Mouse (Mus musculus) right cerebral cortex, postnatal 4 days (tissue): ENCODE data around the gene Dync1li1.
A peak's percentile ranks its signal among the peaks of the same experiment; 100 is the strongest.
"Not testable (repeated sequence)": the region's sequence is repeated elsewhere in the genome, so short reads cannot be mapped to it uniquely, and the experiment has no call there.

Experiments
- DNase-seq: peaks from one replicate; pipeline ENCODE4 v3.0.0-alpha.2; 2022

The Dync1li1 gene

DNA sequence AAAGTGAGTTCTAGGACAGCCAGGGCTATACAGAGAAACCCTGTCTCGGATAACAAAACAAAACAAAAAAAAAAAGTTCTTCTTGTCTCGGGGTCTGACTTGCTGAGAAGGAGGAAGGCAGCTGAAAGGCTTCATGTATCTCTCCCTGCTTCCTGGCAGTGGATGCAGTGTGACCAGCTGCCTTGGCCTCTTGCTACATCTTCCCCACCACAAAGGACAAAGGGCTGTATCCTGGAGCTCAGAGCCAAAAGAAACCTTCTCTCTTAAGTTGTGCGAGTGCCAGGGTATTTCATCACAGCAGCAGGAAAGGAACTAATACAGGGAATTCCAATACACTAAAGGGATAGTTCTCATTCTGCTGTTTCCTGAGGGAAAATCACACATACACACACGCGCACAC, 10.0 kb upstream of the Dync1li1 start:
- DNase-seq: no peak

DNA sequence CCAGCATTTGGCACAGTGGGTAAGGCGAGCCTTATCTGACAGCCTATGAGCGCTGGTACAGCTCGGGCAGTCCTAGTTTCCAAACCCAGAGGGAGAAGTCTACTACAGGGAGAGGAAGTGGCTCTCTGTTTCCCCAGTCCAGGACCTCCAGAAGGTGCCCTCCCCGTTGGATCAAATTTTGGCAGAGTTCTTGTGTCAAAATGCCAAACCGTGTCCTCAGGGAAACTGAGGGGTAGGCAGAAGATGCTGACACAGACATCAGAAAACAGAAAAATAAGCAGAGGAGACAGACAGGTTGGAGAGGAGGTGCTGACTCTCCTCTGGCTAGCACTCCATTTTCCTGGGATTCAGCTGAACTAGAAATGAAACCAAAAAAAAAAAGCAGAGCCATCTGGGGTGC, 8.6 kb upstream of the Dync1li1 start:
- DNase-seq: no peak

DNA sequence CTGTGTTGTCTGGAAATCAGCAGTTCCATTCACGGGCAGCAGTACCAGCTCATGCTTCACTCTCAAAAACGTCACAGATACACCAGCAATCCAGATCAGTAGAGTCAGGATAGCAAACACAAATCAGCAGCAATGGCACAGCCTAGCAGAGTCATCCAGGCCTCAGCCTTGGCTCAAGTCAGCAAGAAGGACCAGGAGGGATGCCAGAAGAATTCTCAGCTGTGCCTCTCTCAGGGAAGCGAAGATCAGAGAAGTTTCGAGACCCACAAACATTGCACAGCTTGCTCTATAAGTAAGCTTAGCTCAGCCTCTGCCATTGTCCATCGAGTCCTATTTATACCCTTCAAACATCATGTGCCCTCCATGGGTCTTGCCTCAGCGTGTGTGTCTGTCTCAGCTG, 8.1 kb upstream of the Dync1li1 start:
- DNase-seq: no peak

DNA sequence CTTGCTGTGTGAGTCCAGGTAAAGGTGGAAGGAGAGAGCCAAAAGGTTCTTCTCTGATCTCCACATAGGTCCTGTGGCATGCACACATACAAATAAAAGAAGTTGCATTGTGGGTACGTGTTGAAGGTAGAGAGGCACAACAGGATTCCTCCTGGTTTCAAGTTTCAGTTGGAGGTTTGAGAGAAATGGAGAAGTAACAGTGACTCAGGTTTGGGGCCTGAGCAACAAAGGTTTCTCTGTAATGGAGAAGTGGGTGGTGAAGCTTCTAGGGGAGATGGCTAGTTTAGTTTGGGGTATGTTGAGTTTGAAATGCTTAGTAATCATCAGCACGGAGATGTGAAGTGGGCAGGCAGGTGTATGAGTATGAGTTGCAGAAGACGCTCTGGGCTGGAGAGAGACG, 6.4 kb upstream of the Dync1li1 start:
- no peak for DNase-seq

DNA sequence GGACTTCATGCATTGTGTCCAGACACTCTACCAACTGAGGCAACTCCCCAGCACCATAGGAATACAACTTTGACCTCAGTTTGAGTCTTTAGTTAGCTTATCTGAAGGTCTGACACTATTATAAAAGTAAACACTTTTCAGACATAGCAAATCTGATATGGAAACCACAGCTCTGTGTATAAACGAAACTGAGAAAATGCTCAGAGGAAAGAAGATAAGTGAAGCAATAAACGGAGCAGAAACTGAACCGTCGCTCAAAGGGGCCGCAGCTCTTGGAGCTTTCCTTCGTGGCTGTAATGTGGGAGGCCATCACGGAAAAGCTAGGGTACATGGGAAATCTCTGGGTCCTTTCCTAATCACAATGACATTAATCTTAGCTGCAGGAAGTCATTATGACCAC, 2.3 kb upstream of the Dync1li1 start:
- no peak for DNase-seq

DNA sequence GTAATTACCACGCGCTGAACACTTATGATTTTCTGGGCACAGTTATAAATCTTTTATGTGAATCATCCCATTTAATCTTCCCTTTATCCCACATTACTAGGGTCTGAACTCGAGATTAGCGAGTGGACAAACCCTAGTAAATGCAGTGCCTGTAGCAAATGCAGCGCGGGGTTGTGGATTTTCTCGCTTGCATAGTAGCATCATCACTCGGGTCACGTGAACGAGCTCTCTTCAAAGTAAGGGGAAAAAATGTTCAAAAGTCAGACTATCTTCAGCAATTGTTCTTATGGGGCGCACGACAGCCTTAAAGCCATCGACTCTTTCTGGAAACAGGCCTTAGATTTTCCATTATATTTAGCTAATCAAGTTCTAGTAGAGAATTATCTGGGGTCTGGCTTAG, 951 bp upstream of the Dync1li1 start:
- DNase-seq: no peak

GRCm38 (mm10) chr9:114688953-114689407, 390 bp downstream of the Dync1li1 start:
- DNase-seq: no peak

DNA sequence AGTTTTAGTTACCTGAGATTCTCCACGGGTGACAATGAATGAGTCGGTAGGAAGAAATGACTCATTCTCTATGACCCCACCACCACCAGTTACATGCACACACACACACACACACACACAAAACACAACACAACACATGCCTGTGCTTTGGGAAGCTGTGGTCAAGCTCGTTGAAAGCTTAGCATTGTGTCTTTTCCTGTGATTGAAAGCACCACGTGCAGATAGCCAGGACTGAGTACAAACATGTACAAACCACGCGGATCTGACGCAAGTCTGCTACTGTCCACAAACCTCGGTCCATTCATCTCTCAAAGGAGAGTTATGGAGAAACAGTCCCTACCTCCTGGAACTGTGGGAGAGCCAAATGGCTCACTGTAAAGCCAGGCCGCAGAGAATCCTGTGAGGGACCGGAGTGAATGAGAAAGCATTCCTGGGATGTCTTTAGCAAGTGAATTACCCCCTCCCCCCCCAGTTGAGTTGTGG, 1.6 kb downstream of the Dync1li1 start:
- DNase-seq: no peak

DNA sequence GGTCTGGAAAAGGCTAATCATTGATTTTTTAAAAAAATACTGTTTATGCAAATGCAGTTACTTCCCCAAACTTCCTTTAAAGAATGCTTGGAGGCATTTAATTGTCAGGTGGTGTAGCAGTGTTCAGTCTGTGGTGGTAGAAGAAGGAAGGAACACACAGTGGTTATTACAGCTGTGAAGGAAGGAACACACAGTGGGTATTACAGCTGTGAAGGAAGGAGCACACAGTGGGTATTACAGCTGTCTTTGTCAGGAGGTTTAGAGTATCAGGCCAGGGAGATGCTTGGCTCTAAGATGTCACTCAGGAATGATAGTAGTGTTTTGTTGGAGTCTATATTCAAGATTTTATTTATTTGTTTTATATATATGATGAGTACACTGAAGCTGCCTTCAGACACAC, 2.5 kb downstream of the Dync1li1 start:
- no peak for DNase-seq

GRCm38 (mm10) chr9:114695662-114696061, 7.1 kb downstream of the Dync1li1 start:
- DNase-seq: not testable (repeated sequence)

- no peak for DNase-seq
Observed at GRCm38 (mm10) chr9:114697072-114697471, 8.5 kb downstream of the Dync1li1 start.

- no peak for DNase-seq
Observed at GRCm38 (mm10) chr9:114697926-114698325, 9.3 kb downstream of the Dync1li1 start.

DNA sequence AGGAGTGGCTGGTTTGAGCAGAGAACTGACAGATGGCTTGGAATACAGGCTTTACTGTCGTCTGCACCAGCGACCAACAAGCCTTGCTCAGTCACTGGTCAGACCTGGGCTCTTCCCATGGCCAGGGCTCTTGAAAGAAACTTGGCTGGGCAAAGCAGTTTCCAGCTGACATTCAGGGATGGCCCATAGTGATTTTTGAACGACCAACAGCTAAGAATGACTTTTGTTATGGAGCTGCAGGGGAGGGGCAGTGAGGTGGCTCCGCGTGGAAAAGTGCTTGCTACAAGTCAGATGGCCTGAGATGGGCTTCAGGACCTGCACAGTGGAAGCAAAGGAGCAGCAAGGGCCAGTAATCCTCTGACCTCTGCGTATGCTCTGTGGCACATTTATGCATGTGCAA, 10.7 kb downstream of the Dync1li1 start:
- DNase-seq: no peak

GRCm38 (mm10) chr9:114699882-114700665, 11.5 kb downstream of the Dync1li1 start:
- DNase-seq: no peak

DNA sequence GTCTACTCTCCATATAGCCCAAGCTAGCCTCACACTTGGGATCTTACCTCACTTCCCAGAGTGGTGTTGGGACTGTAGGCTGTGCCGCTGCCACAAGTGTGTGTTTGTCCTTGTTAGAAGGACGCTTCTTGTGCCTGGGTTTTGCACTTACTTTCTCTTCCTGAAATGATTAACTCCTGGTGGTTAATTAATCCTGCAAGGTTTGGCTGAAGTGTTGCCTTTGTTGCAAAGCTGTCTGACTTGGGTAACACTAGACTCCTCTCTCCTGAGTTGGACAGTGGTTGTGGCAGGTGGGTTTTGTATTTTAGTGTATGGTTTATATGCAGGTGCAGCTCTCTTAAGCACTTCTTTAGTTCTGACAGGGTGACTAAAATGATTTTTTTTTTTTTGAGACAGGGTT, 12.4 kb downstream of the Dync1li1 start:
- no peak for DNase-seq

GRCm38 (mm10) chr9:114701921-114702320, 13.3 kb downstream of the Dync1li1 start:
- DNase-seq: no peak

GRCm38 (mm10) chr9:114707805-114708204, 19.2 kb downstream of the Dync1li1 start:
- no peak for DNase-seq

DNA sequence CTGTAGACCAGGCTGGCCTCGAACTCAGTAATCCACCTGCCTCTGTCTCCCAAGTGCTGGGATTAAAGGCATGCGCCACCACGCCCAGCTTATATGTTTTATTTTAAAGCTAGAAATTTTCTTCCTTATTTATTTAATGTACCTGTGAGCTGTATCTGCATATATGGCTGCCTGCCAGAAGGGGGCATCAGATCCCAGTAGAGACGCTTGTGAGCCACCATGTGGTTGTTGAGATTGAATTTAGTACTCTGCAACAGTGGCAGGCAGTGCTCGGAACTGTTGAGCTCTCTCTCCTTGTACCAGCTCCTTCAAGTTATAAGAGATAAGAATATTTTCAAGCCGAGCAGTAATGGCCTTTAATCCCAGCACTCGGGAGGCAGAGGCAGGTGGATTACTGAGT, 21.8 kb downstream of the Dync1li1 start:
- DNase-seq: peak; percentile 37

- DNase-seq: no peak
Observed at GRCm38 (mm10) chr9:114713481-114713880, 24.9 kb downstream of the Dync1li1 start.

GRCm38 (mm10) chr9:114716677-114717331, 28.2 kb downstream of the Dync1li1 start:
- DNase-seq: no peak

DNA sequence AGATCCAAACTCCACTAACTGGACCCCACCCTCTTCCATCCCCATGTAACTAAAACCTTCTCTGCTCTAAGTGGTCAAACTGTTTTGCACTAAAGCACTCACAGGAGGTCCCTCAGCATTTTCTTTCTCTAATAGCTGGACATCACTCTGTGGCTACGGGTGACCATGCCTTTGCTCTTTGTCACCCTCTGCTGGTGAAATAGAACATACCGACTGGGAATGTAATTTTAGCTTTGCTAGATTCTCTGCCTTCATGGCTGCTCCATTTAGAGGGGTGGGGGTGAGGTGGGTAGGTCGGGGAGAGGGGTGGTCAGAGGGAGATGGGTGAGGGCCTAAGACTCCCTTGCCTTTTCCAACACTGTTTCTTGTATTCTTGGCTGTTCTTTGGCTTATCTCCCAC, 38.7 kb downstream of the Dync1li1 start:
- DNase-seq: peak; percentile 15

DNA sequence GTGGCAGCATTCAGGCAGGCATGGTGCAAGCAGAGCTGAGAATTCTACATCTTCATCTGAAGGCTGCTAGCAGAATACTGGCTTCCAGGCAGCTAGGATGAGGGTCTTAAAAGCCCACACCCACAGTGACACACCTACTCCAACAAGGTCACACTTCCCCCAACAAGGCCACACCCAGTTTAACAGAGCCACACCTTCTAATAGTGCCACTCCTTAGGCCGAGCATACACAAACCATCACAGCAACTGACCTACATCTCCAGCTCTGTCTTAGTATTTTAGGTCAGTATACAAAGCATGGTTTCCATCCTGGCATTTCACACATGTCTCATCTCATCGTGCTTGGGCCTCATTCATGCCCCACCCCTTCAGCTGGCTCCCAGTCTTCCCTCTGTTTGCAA, 39.8 kb downstream of the Dync1li1 start:
- DNase-seq: not testable (repeated sequence)

- no peak for DNase-seq
Observed at GRCm38 (mm10) chr9:114729911-114730805, 41.6 kb downstream of the Dync1li1 start.
